Mouse (Mus musculus) monocyte, adult 2 months (primary cell): Measurements from ENCODE around the gene Mcmbp.
"Not testable (repeated sequence)": the region's sequence is repeated elsewhere in the genome, so short reads cannot be mapped to it uniquely, and the experiment has no call there.

Experiments
- DNase-seq, 2 experiments: peaks; one replicate each; pipeline ENCODE4 v3.0.0; 2022; ENCODE audit warnings: low spot score in 2 of 2, low read depth in 1 of 2

Gene Mcmbp

DNA sequence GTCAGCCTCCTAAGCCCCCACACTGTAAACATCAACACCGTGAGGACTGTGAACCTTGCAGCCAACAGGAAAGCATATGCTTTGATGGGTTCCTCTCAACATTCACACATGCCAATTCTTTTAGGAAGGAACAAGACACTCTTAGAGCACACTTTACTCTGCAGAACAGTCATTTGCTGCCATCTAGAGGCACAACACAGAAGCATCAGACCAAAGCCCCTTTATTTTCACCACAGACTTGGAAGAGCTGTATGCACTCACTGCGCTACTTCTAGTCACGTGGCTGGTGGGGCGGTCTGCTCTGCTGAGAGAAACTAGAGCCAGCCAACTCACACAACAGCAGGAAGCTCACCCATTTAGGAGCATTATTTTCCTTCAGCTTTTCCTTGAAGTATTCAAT, 15.5 kb downstream of the Mcmbp start:
- DNase-seq, result no peak

DNA sequence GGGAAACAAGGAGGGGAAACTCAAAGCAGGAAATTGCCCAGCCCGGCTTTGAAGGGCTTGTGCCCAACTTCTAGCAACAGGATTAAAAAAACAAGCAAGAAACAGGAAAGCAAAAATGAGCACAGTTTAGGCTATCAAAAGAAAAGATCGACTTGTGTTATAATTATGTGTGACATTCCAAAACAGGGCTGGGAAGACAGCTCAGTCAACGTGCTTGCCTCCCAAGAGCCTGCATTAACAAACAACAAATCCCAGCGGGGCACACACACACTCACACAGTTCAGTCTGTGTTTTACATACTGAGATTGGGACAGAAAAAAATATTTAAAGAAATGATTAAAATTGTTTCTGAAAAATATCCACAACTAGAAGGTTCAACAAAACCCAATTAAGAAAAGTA, 22.3 kb downstream of the Mcmbp start:
- no peak for DNase-seq

DNA sequence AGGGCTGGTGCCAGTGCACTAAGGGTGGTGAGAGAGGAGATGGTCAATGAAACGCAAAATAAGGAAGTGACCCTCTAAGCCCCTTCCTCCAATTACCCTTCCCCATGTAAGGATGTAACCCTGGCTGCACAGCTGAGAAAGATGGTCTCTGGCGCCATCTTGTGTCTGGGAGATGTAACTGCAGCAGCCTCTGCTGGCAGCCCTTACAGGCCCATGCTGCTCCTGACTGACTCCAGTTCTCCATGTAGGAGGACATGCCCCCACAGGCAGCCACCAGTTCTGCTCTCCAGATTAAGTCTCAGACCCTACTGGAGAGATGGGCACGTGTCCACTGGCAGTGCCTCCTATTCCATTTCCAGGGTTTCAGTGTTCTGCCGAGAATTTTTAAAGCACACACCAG, 34.6 kb downstream of the Mcmbp start:
- DNase-seq, result peak in 1 of 2 experiments; percentile 36

DNA sequence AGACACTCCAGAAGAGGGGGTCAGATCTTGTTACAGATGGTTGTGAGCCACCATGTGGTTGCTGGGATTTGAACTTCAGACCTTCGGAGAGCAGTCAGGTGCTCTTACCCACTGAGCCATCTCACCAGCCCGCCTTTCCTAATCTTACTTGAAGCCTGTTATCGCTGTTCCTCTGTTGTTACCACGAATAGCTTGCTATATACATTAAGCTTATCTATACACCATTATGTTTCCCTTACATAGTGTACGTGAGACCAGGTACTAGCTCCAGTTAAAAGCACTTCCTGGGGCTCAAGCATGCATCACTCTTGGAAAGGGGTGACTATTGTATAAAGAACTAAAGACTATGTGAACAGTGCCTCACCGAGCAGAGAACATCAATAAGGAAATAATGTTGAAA, 40.3 kb downstream of the Mcmbp start:
- not testable (repeated sequence) for DNase-seq

DNA sequence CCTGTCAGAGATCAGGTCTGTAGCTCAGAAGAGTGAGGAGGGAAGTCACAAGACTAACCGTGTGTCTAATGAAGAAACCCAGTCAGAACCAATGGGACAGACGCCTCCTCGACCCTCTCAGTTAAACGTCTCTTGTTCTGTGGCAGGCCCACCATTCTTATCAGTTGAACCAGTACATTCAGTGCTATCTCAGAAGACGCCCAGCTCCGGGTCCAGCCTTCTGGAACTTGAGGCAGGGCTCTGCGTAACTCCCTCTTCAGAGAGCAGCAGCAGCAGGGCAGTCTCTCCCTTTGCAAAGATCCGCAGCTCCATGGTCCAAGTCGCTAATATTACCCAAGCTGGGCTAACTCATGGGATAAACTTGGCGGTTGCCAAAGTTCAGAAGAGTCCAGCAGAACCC, 45.4 kb downstream of the Mcmbp start:
- DNase-seq, result no peak

DNA sequence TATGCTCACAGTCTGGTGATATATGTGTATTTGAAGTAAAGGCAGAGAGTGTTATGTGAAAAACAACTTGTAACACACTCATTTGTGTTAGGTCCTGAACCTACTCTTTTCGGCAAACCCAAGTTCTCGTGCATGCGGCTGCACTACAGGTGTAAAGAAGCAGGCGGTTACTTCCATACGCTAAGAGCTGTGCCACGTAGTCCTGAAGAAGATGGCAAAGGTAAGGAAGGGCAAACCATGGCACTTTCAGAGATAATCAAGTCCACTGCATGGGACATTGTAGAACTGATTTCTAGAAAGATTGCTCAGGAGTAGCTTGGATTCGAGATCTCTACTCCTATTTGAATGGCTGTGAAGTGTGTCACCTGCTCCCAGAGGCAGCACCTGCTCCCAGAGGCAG, 48.1 kb downstream of the Mcmbp start:
- no peak for DNase-seq

DNA sequence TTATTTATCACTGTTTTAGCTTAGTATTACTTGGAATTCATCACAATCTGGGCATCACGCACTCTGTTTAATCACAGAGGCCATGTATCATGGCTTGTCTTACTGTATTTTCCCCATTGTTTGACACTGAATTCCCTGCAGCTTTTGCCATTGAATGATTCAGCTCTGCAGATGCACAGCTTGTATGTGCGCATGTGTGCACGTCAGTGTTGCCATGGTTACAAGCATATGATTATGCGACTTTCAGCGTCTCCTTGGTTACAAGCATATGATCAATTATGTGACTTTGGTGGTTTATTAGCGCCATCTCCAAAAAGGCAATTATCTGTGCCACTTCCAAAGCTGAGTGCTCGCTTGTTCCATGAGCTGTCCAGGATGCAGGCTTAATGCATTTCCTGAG, 49.5 kb downstream of the Mcmbp start:
- no peak for DNase-seq

DNA sequence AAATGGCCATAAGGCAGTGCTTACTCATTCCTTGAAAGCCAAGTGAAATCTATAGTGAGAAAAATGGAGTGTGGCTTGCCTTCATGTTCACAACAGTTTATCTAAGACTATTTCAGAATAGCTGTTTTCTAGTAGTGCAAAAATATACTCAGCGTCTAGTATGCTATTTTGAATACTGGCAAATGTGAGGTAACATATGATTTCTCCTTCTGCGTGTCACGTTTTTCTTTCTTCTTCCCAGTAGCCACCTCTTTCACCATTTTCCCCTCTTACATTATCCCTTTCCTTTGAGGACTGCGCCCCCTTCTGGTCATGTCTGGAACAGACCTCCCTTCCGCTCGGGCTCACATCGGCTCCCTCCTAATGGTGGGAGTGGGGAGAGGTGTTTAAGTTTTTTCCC, 50.2 kb downstream of the Mcmbp start:
- DNase-seq, result peak; percentile 57 to 64

DNA sequence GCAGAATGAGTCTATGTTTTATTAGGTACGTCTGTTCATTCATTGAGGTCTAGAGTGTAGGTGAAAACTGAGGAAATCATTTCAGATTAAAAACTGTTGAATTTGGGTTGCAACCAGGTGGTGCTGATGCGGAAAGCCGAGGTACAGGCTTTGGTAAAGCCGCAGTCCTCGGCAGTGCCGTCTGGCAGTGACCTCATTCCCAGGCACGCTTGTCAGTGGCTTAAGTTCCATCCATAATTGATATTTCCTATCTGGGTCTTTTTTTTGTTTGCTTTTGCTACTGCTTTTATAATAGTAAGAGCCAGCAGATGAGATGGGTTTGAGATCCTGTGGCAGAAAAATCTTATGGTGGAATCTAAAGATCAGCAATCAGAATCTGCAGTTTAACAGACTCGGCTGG, 50.9 kb downstream of the Mcmbp start:
- no peak for DNase-seq

DNA sequence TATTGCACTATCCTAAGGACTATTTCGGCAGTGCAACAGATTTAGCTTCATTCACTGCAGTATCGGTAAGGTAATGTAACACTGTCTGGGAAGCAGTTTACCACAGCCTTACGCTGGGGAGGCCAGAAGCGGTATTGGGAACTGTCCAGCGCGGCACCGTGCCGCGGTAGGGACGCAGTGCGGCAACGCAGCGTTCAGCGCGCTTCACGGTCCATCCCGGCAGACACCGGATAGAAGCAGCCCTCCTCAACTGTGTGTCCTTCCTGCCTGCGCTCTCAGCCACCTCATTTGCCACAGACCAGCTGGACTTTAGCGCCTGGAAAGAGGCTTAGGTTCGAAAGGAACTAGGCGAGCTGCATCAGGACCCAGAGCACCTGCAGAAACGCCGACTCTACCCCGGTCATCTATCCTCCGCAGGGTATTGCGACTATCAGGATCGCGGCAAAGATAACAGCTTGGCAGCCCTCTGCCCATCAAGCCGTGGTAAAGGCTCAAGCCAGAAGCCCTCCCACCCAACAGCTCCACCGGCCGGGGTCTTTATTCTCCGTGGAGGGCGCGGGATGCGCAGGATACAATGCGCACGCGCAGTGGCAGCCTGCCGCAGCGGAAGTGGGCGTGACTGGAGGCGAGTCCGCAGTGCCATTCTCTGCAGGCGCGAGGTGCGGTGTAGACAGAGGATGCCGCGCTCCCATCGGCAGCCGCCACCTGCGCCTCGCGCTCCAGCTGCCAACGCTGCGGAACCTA, 52.3 kb downstream of the Mcmbp start:
- DNase-seq, result peak in 1 of 2 experiments; percentile 37

DNA sequence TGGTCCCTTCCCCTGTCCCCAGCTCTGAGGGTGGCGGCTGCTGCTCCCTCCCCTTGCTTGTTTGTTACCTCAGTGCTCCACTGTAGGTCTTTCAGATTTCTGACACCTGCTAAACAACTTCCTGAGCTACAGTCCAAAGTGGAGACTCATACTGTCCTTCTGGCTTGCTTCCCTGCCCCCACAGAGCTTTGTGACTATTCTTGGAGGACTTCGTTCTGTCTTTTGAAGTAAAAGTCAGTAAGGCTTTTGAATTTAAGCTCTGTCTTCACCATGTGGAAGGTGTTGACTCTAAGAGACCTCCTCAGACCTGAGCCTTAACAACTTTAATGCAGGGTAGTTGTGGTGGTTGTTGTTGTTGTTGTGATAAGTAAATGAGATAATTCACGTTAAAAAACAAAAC, 61.7 kb downstream of the Mcmbp start:
- DNase-seq, result no peak

DNA sequence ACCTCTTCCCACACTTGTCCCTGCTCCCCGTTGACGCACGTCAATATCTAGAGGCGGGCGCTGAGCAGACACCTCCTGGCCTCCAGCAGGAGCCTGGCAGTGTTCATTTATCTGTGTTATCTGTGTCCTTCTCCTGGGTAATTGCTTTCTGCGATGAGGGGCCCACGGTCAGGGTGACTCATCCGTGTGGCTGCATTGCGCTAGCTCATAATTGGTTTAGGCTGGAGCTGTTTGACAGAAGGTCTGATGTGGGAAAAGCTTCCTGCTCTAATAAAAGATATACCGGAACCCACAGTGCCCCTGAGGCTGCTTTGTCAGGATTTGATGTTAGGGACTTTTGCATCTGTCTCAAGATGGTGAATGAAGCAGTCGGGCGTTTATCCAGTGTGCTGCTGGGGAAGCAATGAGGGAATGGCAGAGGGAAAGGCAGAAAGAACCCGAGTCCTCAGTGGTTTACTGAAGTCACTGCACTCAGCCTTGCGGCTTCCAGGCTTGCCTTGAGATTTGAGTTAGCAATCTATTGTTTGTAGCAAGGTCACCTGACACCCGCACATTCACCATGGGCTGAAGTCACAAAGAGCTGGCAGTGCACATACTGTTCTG, 67.8 kb downstream of the Mcmbp start:
- DNase-seq, result no peak

DNA sequence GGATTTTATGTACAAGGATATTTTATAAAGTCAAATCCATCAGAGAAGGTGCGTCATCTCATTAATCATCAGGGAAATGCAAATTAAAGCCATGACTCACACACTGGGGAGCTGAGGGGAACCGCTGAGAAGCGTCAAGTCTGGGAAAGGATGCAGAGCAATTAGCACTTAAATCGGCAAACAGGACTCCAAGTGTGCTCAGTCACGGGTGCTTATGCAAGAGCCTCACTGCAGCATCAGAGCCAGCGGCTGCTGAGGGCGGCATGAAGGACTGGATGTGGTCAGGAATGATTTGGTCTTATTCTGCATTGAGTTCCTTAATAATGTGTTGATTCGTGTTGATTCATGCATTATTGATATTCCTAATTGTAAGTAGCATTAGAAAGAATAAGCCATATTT, 68.3 kb downstream of the Mcmbp start:
- no peak for DNase-seq

DNA sequence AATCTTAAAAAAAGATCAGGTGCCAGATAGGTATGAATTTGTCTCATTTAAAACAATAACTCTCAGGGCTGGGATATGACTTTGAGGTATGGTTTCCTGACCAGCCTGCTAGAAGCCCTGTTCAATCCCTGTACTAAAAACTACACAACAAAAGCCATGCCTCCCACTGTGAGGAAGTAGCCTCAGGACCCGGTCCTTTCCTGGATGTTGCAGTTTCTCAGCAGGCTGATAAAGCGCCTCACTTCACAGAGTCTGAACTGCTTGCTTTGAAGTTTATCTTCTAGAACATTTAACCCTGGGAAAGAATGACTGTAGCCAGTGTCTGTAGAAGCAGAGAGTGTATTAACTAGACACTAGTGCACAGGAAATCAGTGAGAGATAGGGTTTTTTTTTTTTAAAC, 71.5 kb downstream of the Mcmbp start:
- no peak for DNase-seq

DNA sequence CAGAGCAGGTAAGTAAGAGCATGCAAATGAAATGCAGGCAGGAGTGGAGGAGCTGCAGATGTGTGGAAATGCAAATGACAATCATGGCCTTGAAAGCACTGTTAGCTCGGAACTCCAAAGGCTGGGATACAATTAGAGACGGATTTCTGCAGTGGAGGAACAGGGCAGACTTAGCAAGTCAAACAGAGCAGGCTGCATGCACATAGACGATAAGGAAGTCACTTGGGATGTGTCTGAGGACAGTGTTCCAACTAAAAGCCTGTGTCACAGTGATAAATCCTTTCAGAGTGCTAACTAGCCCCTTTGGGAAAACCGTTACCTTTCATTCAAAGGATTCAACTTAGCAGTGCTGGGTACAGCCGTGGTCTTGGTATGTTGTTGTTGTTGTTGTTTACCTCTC, 72.5 kb downstream of the Mcmbp start:
- DNase-seq, result no peak

DNA sequence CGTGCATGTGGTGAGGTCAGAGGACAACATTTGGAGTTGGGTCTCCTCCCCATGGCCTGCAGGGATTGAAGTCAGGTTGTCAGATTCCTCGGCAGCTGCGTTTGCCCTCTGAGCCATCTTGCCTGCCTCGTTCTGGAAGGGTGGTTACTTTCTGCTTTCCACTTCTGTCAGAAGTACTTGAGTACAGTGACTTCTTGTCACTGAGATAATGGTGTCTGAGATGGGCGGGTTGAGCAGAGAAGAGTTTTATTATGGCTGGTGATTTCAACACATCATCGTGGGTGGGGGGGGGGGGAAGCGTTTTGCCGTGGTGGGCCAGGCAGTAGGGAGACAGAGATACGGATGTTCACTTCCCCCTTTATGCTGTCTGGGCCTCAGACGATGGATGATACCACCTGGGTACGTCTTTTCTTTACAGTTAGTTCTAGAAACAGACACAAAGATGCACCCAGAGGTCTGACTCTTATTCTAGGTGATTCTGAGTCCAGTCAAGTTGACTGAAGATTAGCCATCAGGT, 75.4 kb downstream of the Mcmbp start:
- no peak for DNase-seq

DNA sequence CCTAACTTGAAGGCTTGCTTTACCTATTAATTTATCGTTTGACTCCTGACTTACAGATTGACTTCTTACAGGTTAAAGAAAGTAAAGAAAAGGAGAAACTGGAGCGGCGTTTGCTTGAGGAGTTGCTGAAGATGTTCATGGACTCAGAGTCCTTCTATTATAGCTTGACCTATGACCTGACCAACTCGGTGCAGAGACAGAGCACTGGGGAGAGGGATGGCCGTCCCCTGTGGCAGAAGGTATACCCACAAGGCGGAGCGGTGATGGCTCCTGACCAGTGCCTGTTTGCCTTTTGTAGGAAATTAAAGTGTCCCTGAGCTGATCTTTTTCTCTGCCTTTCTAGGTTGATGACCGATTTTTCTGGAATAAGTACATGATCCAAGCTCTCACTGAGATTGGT, 76.4 kb downstream of the Mcmbp start:
- no peak for DNase-seq

DNA sequence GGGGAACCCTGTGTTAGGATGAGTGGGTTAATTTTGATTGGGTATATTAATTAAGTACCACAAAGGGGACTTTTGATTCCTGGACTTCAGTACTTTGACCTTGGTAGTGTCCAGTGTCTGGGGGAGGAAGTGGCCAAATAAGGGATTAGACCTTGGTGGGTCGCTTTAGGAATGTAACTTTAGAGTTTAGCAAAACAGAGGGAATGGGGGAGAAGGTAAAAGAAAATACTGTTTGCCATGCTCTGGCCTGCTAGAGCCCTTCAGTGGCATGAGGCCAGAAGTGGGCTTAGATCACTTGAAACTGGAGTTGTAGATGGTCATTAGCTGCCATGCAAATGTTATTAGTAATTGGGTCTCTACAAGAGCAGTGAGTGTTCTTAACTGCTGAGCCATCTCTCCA, 83.3 kb downstream of the Mcmbp start:
- DNase-seq, result no peak
